Mouse (Mus musculus) urinary bladder, postnatal 10 days (tissue): ENCODE results near the gene Dazl.
"Not testable (repeated sequence)": the region's sequence is repeated elsewhere in the genome, so short reads cannot be mapped to it uniquely, and the experiment has no call there.

ENCODE experiments used
- DNase-seq: peaks from one replicate; pipeline ENCODE4 v3.0.0; 2022; ENCODE audit warnings: low spot score

Gene Dazl

GRCm38 (mm10) chr17:50291485-50292200 is 1.8 kb downstream of the Dazl start:
- DNase-seq: no peak

GRCm38 (mm10) chr17:50284845-50285244 is 8.6 kb downstream of the Dazl start:
- no peak for DNase-seq

- not testable (repeated sequence) for DNase-seq
Measured at GRCm38 (mm10) chr17:50261615-50262014, 31.8 kb downstream of the Dazl start.

GRCm38 (mm10) chr17:50260856-50261255 is 32.6 kb downstream of the Dazl start:
- no peak for DNase-seq

GRCm38 (mm10) chr17:50246605-50247004 is 46.8 kb downstream of the Dazl start:
- no peak for DNase-seq

GRCm38 (mm10) chr17:50244675-50245074 is 48.8 kb downstream of the Dazl start:
- no peak for DNase-seq

- DNase-seq: no peak
Measured at GRCm38 (mm10) chr17:50243326-50243725, 50.1 kb downstream of the Dazl start.

GRCm38 (mm10) chr17:50237818-50238610 is 55.4 kb downstream of the Dazl start:
- no peak for DNase-seq

GRCm38 (mm10) chr17:50237436-50237709 is 56.1 kb downstream of the Dazl start:
- DNase-seq: peak; percentile 50

- no peak for DNase-seq
Measured at GRCm38 (mm10) chr17:50236702-50237435, 56.6 kb downstream of the Dazl start.

- DNase-seq: no peak
Measured at GRCm38 (mm10) chr17:50235943-50236701, 57.3 kb downstream of the Dazl start.

GRCm38 (mm10) chr17:50233956-50234355 is 59.5 kb downstream of the Dazl start:
- DNase-seq: no peak

- DNase-seq: no peak
Measured at GRCm38 (mm10) chr17:50232821-50233220, 60.6 kb downstream of the Dazl start.

- DNase-seq: no peak
Measured at GRCm38 (mm10) chr17:50231206-50231605, 62.2 kb downstream of the Dazl start.

GRCm38 (mm10) chr17:50229534-50229933 is 63.9 kb downstream of the Dazl start:
- DNase-seq: no peak
